Mouse (Mus musculus) stomach, postnatal 0 days (tissue): ENCODE data around the gene Gdap1l1.

Source experiments
- CTCF ChIP-seq: IDR thresholded peaks from 2 replicates; pipeline ENCODE4 v1.5.1; 2016; ENCODE audit warnings: antibody characterized with exemption, low read depth, mild to moderate bottlenecking, moderate library complexity
- EP300 ChIP-seq: optimal IDR thresholded peaks from 2 replicates; pipeline ENCODE3; 2016; ENCODE audit warnings: antibody characterized with exemption

GRCm38 (mm10) chr2:163417026-163417425 lies 21.2 kb upstream of the Gdap1l1 start:
- TF ChIP-seq EP300 (no peak), CTCF (no peak)
